Mouse (Mus musculus) heart, adult 2 months (tissue): Measurements from ENCODE around the gene Ipp.

ENCODE experiments used
- CTCF ChIP-seq: fragments of 200-600 bp; IDR thresholded peaks from 2 replicates; pipeline ENCODE4 v1.8.1; 2022; ENCODE audit warnings: antibody characterized with exemption, mild to moderate bottlenecking, moderate library complexity
- POLR2A ChIP-seq: fragments of 200-500 bp; IDR thresholded peaks from 2 replicates; pipeline ENCODE4 v1.6.1; 2011; ENCODE audit warnings: mild to moderate bottlenecking, low read depth, low read length, control low read depth; ENCODE audit not compliant: insufficient read depth

DNA sequence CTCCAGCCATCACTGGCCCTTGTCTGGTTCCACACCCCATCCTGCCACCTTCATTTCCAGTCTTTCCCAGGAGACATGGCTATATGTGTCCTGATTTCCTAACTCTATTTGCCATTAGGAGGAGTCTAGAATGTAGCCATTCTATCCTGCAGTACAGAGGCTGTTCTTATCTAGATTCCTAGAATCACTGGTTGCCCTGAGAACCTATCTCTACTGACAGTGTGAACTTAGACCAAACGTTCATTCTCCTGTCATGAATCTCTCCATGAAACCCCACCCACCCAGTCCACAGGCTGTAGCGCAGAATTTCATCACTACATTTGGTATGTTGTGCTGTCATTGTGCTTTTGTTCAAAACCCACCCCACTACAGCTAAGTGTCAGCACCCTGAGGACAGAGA is 26.0 kb upstream of the Ipp start:
- TF ChIP-seq CTCF (no peak), POLR2A (no peak)
